Mouse (Mus musculus): ENCODE measurements around the gene Cacng6. TPM values are rescaled to one million over a fixed set of nuclear protein-coding genes. Genes with fewer than 3 reads are reported as not detected.

The Cacng6 gene
- total RNA-seq, 2 experiments from 2014 or later: 1.3 to 1.9 TPM

- intact Hi-C loops (cut with DNase I): no loop called here
- peak; percentile 9 to 14 for DNase-seq
Observed at GRCm38 (mm10) chr7:3415378-3415777, 8.6 kb upstream of the Cacng6 start.

DNA sequence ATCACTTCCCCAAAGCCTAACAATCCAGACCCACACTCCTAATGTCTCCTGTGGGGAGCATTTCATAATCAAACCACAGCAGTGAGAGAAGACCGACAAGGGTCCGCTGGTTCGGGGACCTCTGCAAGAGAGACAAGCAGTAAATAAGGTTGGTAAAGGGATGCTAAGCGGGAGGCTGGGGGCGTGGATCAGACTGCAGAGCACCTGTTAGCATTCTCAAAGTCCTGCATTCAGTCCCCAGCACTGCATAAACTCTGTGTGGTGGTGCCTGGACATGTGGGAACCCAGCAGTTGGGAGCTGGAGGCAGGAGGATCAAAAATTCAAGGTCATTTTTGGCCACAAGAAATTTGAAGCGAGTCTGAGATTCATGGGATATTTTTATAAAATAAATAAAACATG is 4.1 kb upstream of the Cacng6 start:
- intact Hi-C loops (cut with DNase I): no loop called here
- no peak for DNase-seq

DNA sequence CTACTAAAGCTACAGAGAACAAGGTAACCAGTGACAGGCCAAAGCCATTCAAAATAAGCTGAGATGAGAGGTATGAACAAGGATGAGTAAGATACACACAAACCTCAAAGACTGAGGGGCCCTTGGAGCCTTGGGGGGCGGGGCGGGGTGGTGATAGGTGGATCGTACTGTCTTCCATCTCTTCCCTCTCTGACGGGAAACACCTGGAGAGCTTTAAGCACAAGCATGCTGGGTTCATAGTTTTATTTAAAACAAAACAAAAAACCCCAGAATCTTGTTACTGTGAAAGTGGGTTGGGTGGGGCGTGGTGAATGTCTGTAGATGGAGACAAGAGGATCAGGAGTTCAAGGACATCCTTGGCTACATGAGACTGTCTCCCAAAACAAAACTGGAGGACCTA is 3.5 kb upstream of the Cacng6 start:
- intact Hi-C loops (cut with DNase I): no loop called here
- no peak for DNase-seq

DNA sequence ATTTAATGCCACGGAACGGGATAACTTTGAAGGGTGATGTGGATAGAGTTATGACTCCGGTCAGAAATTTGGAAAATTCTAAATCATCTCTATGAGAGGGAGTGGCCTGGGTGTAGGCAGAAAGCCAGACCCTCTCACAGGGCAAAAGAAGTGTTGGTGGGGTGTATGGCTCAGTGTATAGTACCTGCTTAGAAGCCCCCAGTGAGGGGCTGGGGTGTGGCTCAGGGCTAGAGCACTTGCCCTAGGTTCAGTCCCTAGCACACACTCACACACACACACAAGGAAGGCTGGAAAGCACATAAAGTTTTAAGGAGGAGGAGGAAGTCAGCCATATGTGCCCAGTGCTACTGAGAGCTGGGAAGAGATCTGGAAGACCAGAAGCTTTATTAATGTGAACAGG is 2.7 kb upstream of the Cacng6 start:
- intact Hi-C loops (cut with DNase I): no loop called here
- no peak for DNase-seq

GRCm38 (mm10) chr7:3422051-3422450 is 1.9 kb upstream of the Cacng6 start:
- no peak for DNase-seq
- intact Hi-C loops (cut with DNase I): no loop called here

DNA sequence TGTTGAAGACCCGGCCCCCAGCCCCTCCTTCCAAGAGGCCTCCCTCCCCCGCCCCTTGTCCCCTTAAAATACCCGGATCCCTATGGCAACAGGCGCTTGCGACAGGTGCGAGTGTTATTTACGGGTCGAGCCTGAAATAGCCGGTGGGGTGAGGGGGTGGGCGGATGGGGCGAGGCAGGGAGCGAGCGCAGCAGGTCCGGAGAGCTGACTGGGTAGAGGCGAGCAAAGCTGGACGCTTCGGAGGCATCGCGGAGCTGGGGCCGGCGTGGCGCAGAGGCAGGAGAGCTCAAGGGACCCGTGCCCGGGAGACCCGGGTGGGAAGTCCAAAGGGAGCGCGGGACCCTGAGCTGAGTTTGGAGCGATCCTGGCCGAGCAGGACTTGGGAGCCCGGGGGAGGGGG is 565 bp upstream of the Cacng6 start:
- intact Hi-C loops (cut with DNase I): no loop called here
- DNase-seq: no peak

DNA sequence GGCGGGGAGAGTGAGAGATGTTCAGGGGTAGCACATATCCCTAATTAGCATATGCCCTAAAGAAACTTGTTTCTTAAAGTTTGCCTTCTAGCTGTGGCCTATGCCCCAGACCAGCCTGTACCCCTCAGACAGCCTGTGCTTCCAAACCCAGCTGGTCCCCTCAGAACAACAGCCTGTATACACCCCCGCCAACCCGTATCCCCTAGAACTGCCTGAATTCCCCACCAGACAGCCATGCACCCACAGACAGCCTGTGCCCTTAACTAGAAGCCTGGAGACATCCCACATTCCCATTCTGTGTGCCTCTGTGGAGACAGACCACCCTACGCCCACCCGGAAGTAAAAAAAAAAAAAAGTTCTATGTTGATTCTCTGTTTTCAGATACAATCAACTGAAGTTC is 1.1 kb downstream of the Cacng6 start:
- intact Hi-C loops (cut with DNase I): no loop called here
- DNase-seq: no peak

DNA sequence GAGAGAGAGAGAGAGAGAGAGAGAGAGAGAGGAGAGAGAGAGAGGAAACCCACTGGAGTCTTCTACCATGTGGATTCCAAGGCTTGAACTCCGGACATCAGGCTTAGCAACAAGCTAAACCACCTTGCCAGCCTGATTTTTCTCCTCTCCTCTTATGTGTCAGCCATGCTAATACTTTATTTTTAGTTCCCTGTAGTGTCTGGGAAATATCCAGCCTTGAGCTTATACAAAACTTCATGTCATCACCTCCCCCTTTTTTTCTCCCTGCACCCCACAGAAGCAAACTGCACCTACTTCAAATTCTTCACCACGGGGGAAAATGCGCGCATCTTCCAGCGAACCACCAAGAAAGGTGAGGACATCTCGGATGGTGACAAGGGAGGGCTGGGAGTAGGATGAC is 6.2 kb downstream of the Cacng6 start:
- DNase-seq: no peak
- intact Hi-C loops (cut with DNase I): no loop called here

- intact Hi-C loops (cut with DNase I): no loop called here
- no peak for DNase-seq
Observed at GRCm38 (mm10) chr7:3432066-3432465, 8.1 kb downstream of the Cacng6 start.

GRCm38 (mm10) chr7:3437941-3438340 is 13.9 kb downstream of the Cacng6 start:
- DNase-seq: no peak
- intact Hi-C loops (cut with DNase I): no loop called here

GRCm38 (mm10) chr7:3439984-3440383 is 16.0 kb downstream of the Cacng6 start:
- intact Hi-C loops (cut with DNase I): no loop called here
- no peak for DNase-seq

DNA sequence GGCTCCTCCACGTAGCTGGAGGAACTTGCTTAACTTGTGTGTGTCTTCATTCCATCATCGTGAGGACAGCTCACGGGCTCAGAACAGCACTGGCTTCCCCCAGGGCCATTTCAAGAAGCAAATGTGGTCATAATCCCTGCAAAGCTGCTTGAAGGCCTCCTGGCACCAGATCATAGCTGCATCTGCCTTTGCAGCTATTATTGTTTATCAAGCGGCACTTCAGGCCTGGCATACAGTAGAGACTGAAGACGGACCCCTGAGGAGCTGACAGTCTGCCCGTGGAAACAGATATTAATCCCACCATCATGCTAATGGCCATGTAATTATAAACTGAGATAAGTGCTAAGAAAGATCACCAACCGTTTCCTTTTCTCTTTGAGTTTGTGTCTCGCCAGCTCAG is 16.5 kb downstream of the Cacng6 start:
- intact Hi-C loops (cut with DNase I): no loop called here
- DNase-seq: no peak

DNA sequence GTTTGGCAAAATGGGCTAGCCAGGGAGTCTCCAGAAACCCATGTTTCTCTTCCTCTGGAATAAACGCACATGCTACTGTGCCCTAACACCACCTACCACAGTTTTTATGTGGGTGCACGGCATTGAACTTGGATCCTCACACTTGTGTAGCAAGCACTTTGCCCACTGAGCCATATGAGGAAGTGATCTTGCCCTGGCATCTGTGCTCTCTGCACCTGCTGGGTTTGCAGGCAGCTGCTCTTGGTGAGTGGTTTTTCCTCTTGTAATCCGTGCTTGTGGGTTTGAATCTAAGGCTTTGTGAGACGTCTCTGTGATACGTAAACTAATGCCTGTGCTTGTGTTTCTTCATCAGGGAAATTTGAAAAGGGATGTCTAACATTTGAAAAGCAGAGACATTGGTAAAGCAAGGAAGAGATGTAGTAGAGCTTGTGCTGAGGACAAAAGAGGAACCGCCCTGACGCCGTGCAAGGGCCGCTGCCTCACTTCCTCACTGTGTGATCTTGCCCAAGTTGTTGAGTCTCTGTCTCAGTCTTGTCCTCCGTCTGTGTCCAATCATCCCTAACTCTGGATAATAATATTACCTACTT is 18.6 kb downstream of the Cacng6 start:
- no peak for DNase-seq
- intact Hi-C loops (cut with DNase I): no loop called here

DNA sequence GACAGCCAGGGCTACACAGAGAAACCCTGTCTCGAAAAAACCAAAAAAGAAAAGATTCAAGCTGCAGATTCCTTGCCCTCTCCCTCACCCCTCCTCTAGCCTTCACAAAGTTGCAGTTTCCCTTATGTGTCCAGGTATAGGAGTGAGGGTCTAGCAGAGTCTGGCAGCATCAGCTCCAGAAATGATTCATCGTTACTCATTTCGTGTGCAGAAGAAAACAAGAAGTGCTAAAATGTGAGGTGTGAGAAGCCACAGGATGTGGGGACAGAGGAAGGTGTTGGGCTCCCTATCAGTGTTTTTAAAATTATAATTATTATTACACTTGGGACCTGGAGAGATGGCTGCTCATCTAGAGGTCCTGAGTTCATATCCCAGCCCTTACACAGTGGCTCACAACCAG is 20.7 kb downstream of the Cacng6 start:
- no peak for DNase-seq
- intact Hi-C loops (cut with DNase I): no loop called here

DNA sequence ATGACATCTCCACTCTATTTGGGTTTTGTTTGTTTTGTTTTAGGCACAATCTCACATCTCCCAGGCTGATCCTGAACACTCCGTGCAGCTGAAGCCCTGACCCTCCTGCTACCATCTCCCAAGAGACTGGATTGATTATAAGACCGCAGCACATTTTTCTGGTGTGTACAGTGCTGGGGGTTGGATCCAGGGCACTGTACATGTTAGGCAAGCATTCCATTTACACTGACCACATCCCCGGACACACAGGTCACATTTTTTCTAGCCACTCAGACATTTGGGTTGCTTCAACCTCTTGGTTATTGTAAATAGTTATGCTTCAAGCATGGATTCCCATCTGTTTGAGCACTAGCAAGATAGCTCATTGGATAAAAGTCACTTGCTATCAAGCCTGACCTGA is 22.6 kb downstream of the Cacng6 start:
- intact Hi-C loops (cut with DNase I): no loop called here
- DNase-seq: no peak

DNA sequence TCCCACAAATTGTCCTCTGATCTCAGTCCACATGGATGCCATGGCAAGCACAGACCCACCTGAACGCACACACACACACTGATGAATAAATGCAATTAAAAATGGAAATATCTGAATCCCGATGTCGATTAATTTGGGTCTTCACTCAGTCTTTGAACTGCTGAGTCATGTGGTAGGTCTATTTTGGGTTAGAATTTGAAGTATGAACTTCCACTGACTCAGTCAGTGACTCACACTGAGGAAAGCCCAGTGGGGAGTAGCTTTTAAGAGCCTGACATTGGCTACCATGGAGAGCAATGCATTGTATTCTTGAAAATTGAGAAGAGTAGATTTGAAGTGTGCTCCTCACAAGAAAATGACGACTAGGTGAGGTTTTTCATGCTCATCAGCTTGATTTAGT is 23.0 kb downstream of the Cacng6 start:
- DNase-seq: no peak
- intact Hi-C loops (cut with DNase I): no loop called here

DNA sequence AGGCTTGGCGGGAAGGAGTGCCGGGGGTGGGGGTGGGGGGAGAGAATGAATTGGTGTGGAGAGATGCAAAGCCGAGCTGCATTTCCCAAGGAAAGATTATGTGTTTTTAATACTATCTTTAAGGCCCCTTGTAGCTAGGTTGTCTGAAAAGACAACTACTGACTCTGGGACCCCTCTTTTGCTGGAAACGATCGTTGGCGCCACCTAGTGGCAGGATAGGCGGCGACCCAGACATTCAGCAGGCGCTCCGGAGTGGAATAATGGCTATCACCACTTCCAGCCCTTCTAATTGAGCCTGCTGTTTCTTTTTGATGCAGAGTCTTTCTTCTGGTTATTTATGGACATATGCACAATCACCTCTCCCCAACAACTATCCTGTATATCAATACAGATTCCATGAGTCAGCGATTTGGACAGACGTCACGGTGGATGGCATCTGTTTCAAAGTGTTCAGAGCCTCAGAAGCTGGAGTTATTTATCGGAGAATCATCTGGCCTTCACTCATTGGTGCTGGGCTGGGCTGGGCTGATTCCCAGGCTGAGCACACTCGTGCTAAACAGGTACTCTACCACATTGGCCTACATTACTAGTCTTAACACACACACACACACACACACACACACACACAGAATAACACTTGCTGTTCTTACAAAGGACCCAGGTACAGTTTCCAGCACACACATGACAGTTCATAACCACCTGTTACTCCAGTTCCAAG is 24.9 kb downstream of the Cacng6 start:
- DNase-seq: peak; percentile 71 to 84
- intact Hi-C loops (cut with DNase I): loop anchor here (1.0 kb wide), 2 partner anchors 119 to 227 kb away; no protein-coding TSS in a partner anchor

GRCm38 (mm10) chr7:3450671-3451070 is 26.7 kb downstream of the Cacng6 start:
- no peak for DNase-seq
- intact Hi-C loops (cut with DNase I): no loop called here

- DNase-seq: no peak
- intact Hi-C loops (cut with DNase I): no loop called here
Observed at GRCm38 (mm10) chr7:3451161-3451560, 27.2 kb downstream of the Cacng6 start.

DNA sequence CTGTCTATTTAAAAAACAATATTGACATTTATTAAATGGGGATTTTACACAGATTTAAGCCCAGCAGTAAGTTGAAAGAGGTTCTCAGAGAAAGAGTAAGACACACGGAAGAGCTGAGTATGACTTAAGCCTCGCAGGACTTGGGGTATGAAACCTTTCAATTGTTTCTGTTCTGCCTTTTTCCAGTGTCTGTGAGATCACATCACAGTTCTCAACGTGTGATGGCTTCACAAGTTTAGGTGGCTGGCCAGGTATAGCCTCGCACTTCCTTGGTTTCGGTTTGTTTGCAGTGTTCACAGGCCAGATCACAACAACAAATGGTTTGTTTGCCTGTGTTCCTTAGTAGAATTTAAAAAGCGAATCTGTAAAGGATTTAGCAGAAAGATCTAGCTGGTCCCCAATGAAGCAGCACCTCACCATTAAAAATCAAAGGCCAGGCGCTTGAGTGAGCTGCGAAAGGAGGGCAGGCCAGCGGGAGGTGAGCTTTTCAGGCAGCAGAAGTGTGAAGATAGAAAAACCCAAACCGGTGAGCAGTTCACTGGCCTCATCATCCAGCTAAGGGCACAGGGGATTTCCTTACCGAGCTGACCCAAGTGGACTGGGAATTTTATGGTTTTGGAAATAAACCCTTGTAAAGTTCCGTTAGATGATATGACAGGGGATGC is 29.0 kb downstream of the Cacng6 start:
- DNase-seq: no peak
- intact Hi-C loops (cut with DNase I): no loop called here

GRCm38 (mm10) chr7:3453486-3454183 is 29.6 kb downstream of the Cacng6 start:
- no peak for DNase-seq
- intact Hi-C loops (cut with DNase I): no loop called here
